Mouse (Mus musculus) liver, embryonic 14.5 days (tissue): Measurements from ENCODE around the gene Ssbp3. TPM values are rescaled to one million over a fixed set of nuclear protein-coding genes. Genes with fewer than 3 reads are reported as not detected.

Experiments used
- ATAC-seq: fragments of 200-750 bp; cut with Nextera tagmentation; 2 replicates; pipeline ENCODE4 v1.8.0; 2017; ENCODE audit warnings: moderate number of reproducible peaks, mild to moderate bottlenecking, moderate library complexity; ENCODE audit not compliant: insufficient read depth
- DNase-seq, 3 experiments: peaks; one replicate each; pipeline ENCODE4 v3.0.0-alpha.2; 2012 to 2013; ENCODE audit warnings: low read depth in 3 of 3, low spot score in 3 of 3
- H3K27ac ChIP-seq: fragments of 300-500 bp; sonication (generic); 2 replicates; pipeline ENCODE4 v1.5.1; 2014; ENCODE audit warnings: moderate library complexity, mild to moderate bottlenecking, control low read depth, inconsistent platforms
- H3K27me3 ChIP-seq: fragments of 300-500 bp; sonication (generic); 2 replicates; pipeline ENCODE4 v1.6.1; 2014; ENCODE audit warnings: mild to moderate bottlenecking, low read length, moderate library complexity; ENCODE audit not compliant: control insufficient read depth, insufficient read depth
- H3K36me3 ChIP-seq: fragments of 300-500 bp; sonication (generic); replicated peaks from 2 replicates; pipeline ENCODE4 v1.6.1; 2014; ENCODE audit warnings: low read depth; ENCODE audit not compliant: control insufficient read depth, insufficient read depth
- H3K4me1 ChIP-seq, 2 experiments: fragments of 200-500 bp in 1 of 2; fragments of 300-500 bp in 1 of 2; sonication (generic) in 1 of 2; replicated peaks; 2 replicates each; pipeline ENCODE4 v1.6.1; 2012 to 2014; ENCODE audit warnings: antibody characterized with exemption in 1 of 2, inconsistent platforms in 1 of 2, low read length in 1 of 2; ENCODE audit not compliant: control insufficient read depth in 2 of 2, insufficient read depth in 2 of 2
- H3K4me2 ChIP-seq: fragments of 300-500 bp; sonication (generic); 2 replicates; pipeline ENCODE4 v1.6.1; 2014; ENCODE audit warnings: low read depth, mild to moderate bottlenecking, control low read depth, moderate library complexity
- H3K4me3 ChIP-seq, 2 experiments: fragments of 200-500 bp in 1 of 2; fragments of 300-500 bp in 1 of 2; sonication (generic) in 1 of 2; 2 replicates each; pipeline ENCODE4 v1.5.1; 2012 to 2014; ENCODE audit warnings: low read depth in 2 of 2, low read length in 2 of 2, mild to moderate bottlenecking in 2 of 2, control low read depth in 1 of 2, inconsistent platforms in 1 of 2, moderate library complexity in 1 of 2; ENCODE audit not compliant: insufficient read depth in 1 of 2
- H3K9ac ChIP-seq: fragments of 300-500 bp; sonication (generic); replicated peaks from 2 replicates; pipeline ENCODE4 v1.6.1; 2014; ENCODE audit warnings: mild to moderate bottlenecking, control low read depth, moderate library complexity
- H3K9me3 ChIP-seq: fragments of 300-500 bp; sonication (generic); 2 replicates; pipeline ENCODE4 v1.6.1; 2016; ENCODE audit warnings: low read length, mixed read lengths; ENCODE audit not compliant: control insufficient read depth
- CTCF ChIP-seq: IDR thresholded peaks from 2 replicates; pipeline ENCODE4 v1.5.1; 2016; ENCODE audit warnings: antibody characterized with exemption, low read depth, control low read depth
- EP300 ChIP-seq: IDR thresholded peaks from 2 replicates; pipeline ENCODE4 v1.6.1; 2016; ENCODE audit warnings: antibody characterized with exemption, low read depth
- WGBS: fragments of 180-500 bp; shearing (Covaris S2); extraction: QIAGEN DNeasy Blood & Tissue Kit; methylation state at CpG from one replicate; pipeline ENCODE4 v1.1.7; 2014; ENCODE audit not compliant: insufficient replicate concordance; 5-methylcytosine and 5-hydroxymethylcytosine counted together
- polyA plus RNA-seq, 2 experiments: library from polyadenylated mRNA; depleted of rRNA in 1 of 2; stranded (reverse) in 1 of 2; unstranded in 1 of 2; fragments of >200 nt; fragmentation: Nextera tagmentation in 1 of 2; extraction: Ambion mirVana in 1 of 2; gene quantifications; 2 replicates each; pipeline versions ENCODE4 v1.2.1 to v1.2.3; 2012 to 2014

The Ssbp3 gene
- polyA plus RNA-seq, 2 experiments: 33.0 to 52.1 TPM

- Histone ChIP-seq H3K9ac (no peak overlapping the region), H3K36me3 (no peaks in the 10 kb centered on the region), H3K4me3 (no peak overlapping the region), H3K4me1 (peaks cover 53 to 61% of the 10 kb centered on the region in 2 experiments), H3K9me3 (no peaks in the 10 kb centered on the region), H3K27me3 (no peaks in the 10 kb centered on the region), H3K27ac (no peak overlapping the region), H3K4me2 (no peak overlapping the region)
- ATAC-seq (no peak), DNase-seq (no peak)
- WGBS: 82% methylated on average over 11 of the region's 11 CpGs
- TF ChIP-seq EP300: no peak
- TF ChIP-seq CTCF: no peak
These were observed 92.1 kb downstream of the Ssbp3 start for GRCm38 (mm10) chr4:107002517-107003165.

DNA sequence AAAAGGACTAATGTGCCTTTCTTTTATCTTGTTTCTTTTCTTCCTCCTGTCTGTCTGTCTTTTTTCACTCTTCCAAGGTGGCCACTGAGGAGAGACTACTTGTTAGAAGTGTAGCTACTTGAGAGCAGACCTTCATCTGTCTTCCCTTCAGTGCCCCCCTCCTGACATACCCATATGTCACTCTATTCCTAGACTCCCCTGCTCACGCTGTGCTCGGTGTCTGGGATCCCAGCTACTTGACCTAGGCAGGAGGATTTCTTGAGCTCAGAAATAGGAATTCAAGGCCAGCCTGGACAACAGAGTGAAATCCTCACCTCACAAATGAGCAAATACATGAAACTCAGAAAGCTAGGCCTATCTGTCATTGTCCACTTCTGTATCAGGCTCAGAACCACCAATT lies 92.7 kb downstream of the Ssbp3 start:
- ATAC-seq (no peak), DNase-seq (no peak)
- Histone ChIP-seq H3K4me3 (no peak overlapping the region), H3K27me3 (no peaks in the 10 kb centered on the region), H3K4me1 (peaks cover 59 to 61% of the 10 kb centered on the region in 2 experiments), H3K4me2 (no peak overlapping the region), H3K9me3 (no peaks in the 10 kb centered on the region), H3K27ac (no peak overlapping the region), H3K36me3 (no peaks in the 10 kb centered on the region), H3K9ac (no peak overlapping the region)
- TF ChIP-seq EP300: no peak
- TF ChIP-seq CTCF: no peak
- WGBS: 79% methylated on average over 2 of the region's 2 CpGs

- Histone ChIP-seq H3K9ac (no peak overlapping the region), H3K27ac (no peak overlapping the region), H3K4me2 (no peak overlapping the region), H3K4me3 (no peak overlapping the region), H3K4me1 (peaks cover 64 to 67% of the 10 kb centered on the region in 2 experiments), H3K36me3 (no peaks in the 10 kb centered on the region), H3K9me3 (no peaks in the 10 kb centered on the region), H3K27me3 (no peaks in the 10 kb centered on the region)
- DNase-seq: no peak
- 76% methylated on average over 3 of the region's 3 CpGs for WGBS
- no peak for ATAC-seq
- TF ChIP-seq EP300 (no peak), CTCF (no peak)
These were observed 93.3 kb downstream of the Ssbp3 start for GRCm38 (mm10) chr4:107003786-107004185.

DNA sequence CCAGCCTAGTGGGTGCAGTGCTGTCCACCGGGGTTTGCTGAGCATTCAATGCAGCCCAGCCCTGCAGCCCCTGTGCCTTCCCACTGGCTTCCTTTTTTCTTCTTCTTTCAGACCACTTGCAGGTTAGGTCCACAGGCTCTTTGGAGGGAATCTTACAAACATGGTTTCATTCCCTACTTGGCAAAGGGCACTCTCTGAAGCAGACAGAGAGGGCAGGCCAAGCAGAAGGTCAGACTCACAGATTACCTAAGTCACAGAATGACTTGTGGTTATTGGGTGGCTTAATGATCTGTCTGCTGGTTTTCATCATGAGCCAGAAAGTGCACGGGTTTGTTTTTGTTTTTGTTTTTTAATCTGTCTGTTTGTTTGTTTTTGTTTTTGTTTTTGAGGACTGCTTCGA lies 93.8 kb downstream of the Ssbp3 start:
- peak overlapping the region; percentile 9 for H3K27ac ChIP-seq
- DNase-seq: no peak
- TF ChIP-seq CTCF (no peak), EP300 (no peak)
- no peak overlapping the region for H3K4me3 ChIP-seq
- H3K9me3 ChIP-seq: no peaks in the 10 kb centered on the region
- peak overlapping the region; percentile 50 for H3K4me2 ChIP-seq
- WGBS: 72% methylated on average over 3 of the region's 3 CpGs
- ATAC-seq: no peak
- peaks cover 68 to 71% of the 10 kb centered on the region in 2 experiments for H3K4me1 ChIP-seq
- 0 out of 2 replicates have a peak overlapping the region, but pooled peaks have one; percentile 6 for H3K9ac ChIP-seq
- H3K36me3 ChIP-seq: no peaks in the 10 kb centered on the region
- no peaks in the 10 kb centered on the region for H3K27me3 ChIP-seq

DNA sequence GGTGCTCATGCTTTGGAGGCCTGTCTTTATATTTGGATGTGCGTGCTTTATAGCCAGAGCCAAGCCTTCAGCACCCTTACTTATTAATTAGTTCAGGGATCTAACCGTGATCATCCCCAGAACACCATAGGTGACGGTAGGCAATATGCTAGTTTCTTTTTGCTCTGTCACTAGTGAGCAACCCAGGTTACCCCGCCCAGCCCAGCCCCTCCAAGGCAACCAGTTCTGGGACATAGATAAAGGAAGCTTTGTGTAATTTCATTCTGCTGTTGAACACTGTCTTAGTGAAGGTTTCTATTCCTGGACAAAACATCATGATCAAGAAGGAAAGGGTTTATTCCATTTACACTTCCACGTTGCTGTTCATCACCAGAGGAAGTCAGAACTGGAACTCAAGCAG lies 94.7 kb downstream of the Ssbp3 start:
- DNase-seq: peak in 1 of 3 experiments; percentile 41
- H3K27ac ChIP-seq: peak overlapping the region; percentile 78
- peaks cover 67 to 68% of the 10 kb centered on the region in 2 experiments for H3K4me1 ChIP-seq
- 22% methylated on average over 5 of the region's 5 CpGs for WGBS
- H3K36me3 ChIP-seq: peaks cover 2% of the 10 kb centered on the region; the same call in 1 of the 2 replicates
- no peaks in the 10 kb centered on the region for H3K9me3 ChIP-seq
- no peaks in the 10 kb centered on the region for H3K27me3 ChIP-seq
- H3K9ac ChIP-seq: no peak overlapping the region; the same call in 1 of the 2 replicates
- peak overlapping the region; percentile 50 for H3K4me2 ChIP-seq
- peak; percentile 32; the same call in 1 of the 2 replicates for ATAC-seq
- no peak for TF ChIP-seq EP300
- TF ChIP-seq CTCF: no peak
- H3K4me3 ChIP-seq: no peak overlapping the region
